ENCODE assay signal across 9 mouse cellular contexts in the genomic region with DNA sequence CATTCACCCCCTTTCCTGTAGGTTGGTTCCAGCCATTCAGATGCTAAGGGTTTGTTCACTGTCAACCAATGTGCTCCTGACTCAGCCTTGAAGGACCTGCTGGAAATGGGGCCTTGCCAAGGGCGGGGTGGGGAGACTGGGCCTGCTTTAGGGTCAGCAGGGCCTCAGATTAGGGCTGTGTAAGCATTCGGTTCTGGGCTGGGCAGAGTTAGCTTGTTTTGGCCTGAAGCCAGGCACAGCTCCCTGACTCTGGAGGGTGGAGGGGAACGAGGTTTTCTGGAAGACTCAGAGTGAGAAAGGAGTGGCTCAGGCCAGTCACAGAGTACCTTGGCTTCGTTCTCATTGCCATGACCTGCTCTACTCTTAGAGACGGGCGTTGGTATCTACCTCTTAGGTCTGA. TPM values are rescaled to one million over a fixed set of nuclear protein-coding genes. Genes with fewer than 3 reads are reported as not detected.
DNase-seq lines count a peak whose midpoint lies in the region; ATAC-seq and TF ChIP-seq lines count a peak whose summit lies in the region.
"Had no signal": no experiment of that assay in that cellular context is flagged by ENCODE, and none has a peak within 500 bp of the region (broad histone marks: within the 10 kb centered on the region; RNA-seq: fewer than 3 reads in every experiment).

No protein-coding gene starts in this region.

- no peak for ATAC-seq in liver, postnatal 0 days
- ATAC-seq in liver, embryonic 11.5 days (replicated peaks; ENCODE audit: low FRiP score): no peak
- ATAC-seq in stomach, postnatal 0 days (ENCODE audit: low FRiP score, low TSS enrichment): peak; percentile 97

- DNase-seq in liver, postnatal 0 days: peak; percentile 18
- DNase-seq in liver, embryonic 11.5 days (ENCODE audit: low spot score): no peak
- DNase-seq in heart, adult 2 months: peak; percentile 56 to 72
- DNase-seq in kidney, postnatal 14 days: peak; percentile 21
- peak; percentile 95 for DNase-seq in stomach, postnatal 0 days (ENCODE audit: low spot score)
- DNase-seq in retina, embryonic 14.5 days (ENCODE audit: low spot score): no peak
- DNase-seq in layer of hippocampus, adult 9-10 months (ENCODE audit: low spot score): no peak
- no peak for DNase-seq in layer of hippocampus, postnatal 25 days (ENCODE audit: extremely low spot score in 1 of 2, low spot score in 1 of 2)
- DNase-seq: thymus, adult 18-20 months had no signal

- 51% methylated on average over 6 of the region's 6 CpGs for WGBS in liver, postnatal 0 days (ENCODE audit: insufficient replicate concordance)
- 60% methylated on average over 6 of the region's 6 CpGs for WGBS in liver, embryonic 11.5 days
- 48% methylated on average over 6 of the region's 6 CpGs for WGBS in heart, adult 2 months
- WGBS in stomach, postnatal 0 days: 28% methylated on average over 6 of the region's 6 CpGs

- no peaks in the 10 kb centered on the region for H3K36me3 ChIP-seq in liver, postnatal 0 days (replicated peaks; ENCODE audit: insufficient read depth, low read length)
- H3K36me3 ChIP-seq in liver, embryonic 11.5 days (ENCODE audit: control insufficient read depth, insufficient read depth, low read length): no peaks in the 10 kb centered on the region
- no peaks in the 10 kb centered on the region for H3K36me3 ChIP-seq in heart, adult 2 months (ENCODE audit: control insufficient read depth, insufficient read depth, low read length)
- H3K36me3 ChIP-seq in stomach, postnatal 0 days (ENCODE audit: control insufficient read depth, insufficient read depth, low read length): no peaks in the 10 kb centered on the region

- H3K27me3 ChIP-seq in liver, postnatal 0 days (ENCODE audit: insufficient read depth, low read length): no peaks in the 10 kb centered on the region
- no peaks in the 10 kb centered on the region for H3K27me3 ChIP-seq in liver, embryonic 11.5 days (replicated peaks; ENCODE audit: control insufficient read depth, insufficient read depth, low read length)
- H3K27me3 ChIP-seq in heart, adult 2 months (ENCODE audit: control insufficient read depth, insufficient read depth, low read length): no peaks in the 10 kb centered on the region
- H3K27me3 ChIP-seq in stomach, postnatal 0 days (ENCODE audit: control insufficient read depth, insufficient read depth, low read length): no peaks in the 10 kb centered on the region

- H3K27ac ChIP-seq in liver, postnatal 0 days (ENCODE audit: low read depth): no peak overlapping the region
- no peak overlapping the region for H3K27ac ChIP-seq in liver, embryonic 11.5 days (ENCODE audit: low read depth, low read length)
- no peak overlapping the region for H3K27ac ChIP-seq in heart, adult 2 months
- H3K27ac ChIP-seq in stomach, postnatal 0 days (replicated peaks): peak overlapping the region; percentile 56

- H3K4me2 ChIP-seq in liver, postnatal 0 days (ENCODE audit: low read depth, low read length): no peak overlapping the region
- no peak overlapping the region for H3K4me2 ChIP-seq in liver, embryonic 11.5 days
- no peak overlapping the region for H3K4me2 ChIP-seq in stomach, postnatal 0 days (replicated peaks; ENCODE audit: low read depth)

- intact Hi-C loops in heart, adult 2 months (cut with DNase I): no loop called here

- no peak for TF ChIP-seq EP300 in liver, postnatal 0 days (IDR thresholded peaks at IDR 0.05; ENCODE audit: low read depth)
- no peak for TF ChIP-seq EP300 in heart, adult 2 months (IDR thresholded peaks at IDR 0.05; ENCODE audit: insufficient read depth, low read depth, low read length)
- no peak for TF ChIP-seq EP300 in stomach, postnatal 0 days (optimal IDR thresholded peaks at IDR 0.05)

- H3K79me2 ChIP-seq in heart, adult 2 months (replicated peaks; ENCODE audit: control insufficient read depth, insufficient read depth, low read length): no peaks in the 10 kb centered on the region

- H3K4me3 ChIP-seq in liver, postnatal 0 days (ENCODE audit: low read depth, low read length): no peak overlapping the region
- H3K4me3 ChIP-seq in liver, embryonic 11.5 days (ENCODE audit: low read depth, low read length): no peak overlapping the region
- H3K4me3 ChIP-seq in heart, adult 2 months: no peak overlapping the region
- no peak overlapping the region for H3K4me3 ChIP-seq in stomach, postnatal 0 days (ENCODE audit: low read depth, low read length)

- no peak for TF ChIP-seq CTCF in liver, postnatal 0 days (IDR thresholded peaks at IDR 0.05; ENCODE audit: low read depth)
- no peak for TF ChIP-seq CTCF in heart, adult 2 months (IDR thresholded peaks at IDR 0.05)
- TF ChIP-seq CTCF in stomach, postnatal 0 days (IDR thresholded peaks at IDR 0.05; ENCODE audit: low read depth): no peak

- no peaks in the 10 kb centered on the region for H3K4me1 ChIP-seq in liver, postnatal 0 days (ENCODE audit: insufficient read depth)
- H3K4me1 ChIP-seq in liver, embryonic 11.5 days (replicated peaks; ENCODE audit: control insufficient read depth, insufficient read depth, low read length): no peaks in the 10 kb centered on the region
- no peaks in the 10 kb centered on the region; the same call in 1 of the 2 replicates for H3K4me1 ChIP-seq in heart, adult 2 months (ENCODE audit: control insufficient read depth, insufficient read depth, low read length)
- 0 out of 2 replicates have a peak, but pooled peaks cover 6% of the 10 kb centered on the region for H3K4me1 ChIP-seq in stomach, postnatal 0 days (replicated peaks; ENCODE audit: control insufficient read depth, insufficient read depth)

- TF ChIP-seq POLR2A in heart, adult 2 months (IDR thresholded peaks at IDR 0.05; ENCODE audit: insufficient read depth, low read depth, low read length): no peak

- no peaks in the 10 kb centered on the region for H3K9me3 ChIP-seq in liver, postnatal 0 days (ENCODE audit: low read length)
- H3K9me3 ChIP-seq in liver, embryonic 11.5 days (ENCODE audit: control insufficient read depth, low read length): no peaks in the 10 kb centered on the region
- H3K9me3 ChIP-seq in stomach, postnatal 0 days (ENCODE audit: control insufficient read depth, low read length): no peaks in the 10 kb centered on the region

- H3K9ac ChIP-seq in liver, postnatal 0 days (replicated peaks): no peak overlapping the region
- H3K9ac ChIP-seq in liver, embryonic 11.5 days (ENCODE audit: low read depth, low read length): no peak overlapping the region
- no peak overlapping the region for H3K9ac ChIP-seq in heart, adult 2 months (ENCODE audit: low read depth, low read length)
- no peak overlapping the region for H3K9ac ChIP-seq in stomach, postnatal 0 days (ENCODE audit: low read length)

RNA-seq across cellular contexts. Expression of a gene that starts 35.9 kb away (rescaled TPM):
- not detected in 2 replicates for polyA plus RNA-seq in liver, postnatal 0 days (2015; fragmentation: Nextera tagmentation; extraction: Ambion mirVana)
- polyA plus RNA-seq in liver, embryonic 11.5 days (2014; fragmentation: Nextera tagmentation; extraction: Ambion mirVana): 0.33 and 0.78 TPM in 2 replicates
- total RNA-seq in heart, adult 2 months (2021): 1 to 10 TPM; 4.4 to 4.5 TPM
- polyA plus RNA-seq in heart, adult 2 months (2012; rRNA removed): 4.8 and 7.4 TPM in 2 replicates
- 5.4 and 5.5 TPM in 2 replicates for polyA plus RNA-seq in stomach, postnatal 0 days (2015; fragmentation: Nextera tagmentation; extraction: Ambion mirVana)
- total RNA-seq in layer of hippocampus, postnatal 25 days (2021): 100 to 1,000 TPM; 138 to 142 TPM

Comparison
In these comparisons a context has a peak if more than half of its experiments do, and no peak if none do; other contexts are left out.
1. DNase-seq: peak in liver, postnatal 0 days (single experiment), heart, adult 2 months (2 of 2), kidney, postnatal 14 days (single experiment) and stomach, postnatal 0 days (single experiment); none in liver, embryonic 11.5 days (single experiment), retina, embryonic 14.5 days (single experiment), layer of hippocampus, adult 9-10 months (single experiment) and layer of hippocampus, postnatal 25 days (0 of 2).